Mouse (Mus musculus) megakaryocyte, embryonic 14.5 days (primary cell): ENCODE data around the gene Tpst2.

ENCODE experiments used
- FLI1 ChIP-seq: IDR thresholded peaks from 2 replicates; pipeline ENCODE4 v1.6.1; 2012; ENCODE audit warnings: low read length, inconsistent platforms, mixed read lengths
- GATA1 ChIP-seq: IDR thresholded peaks from 3 replicates; pipeline ENCODE4 v1.6.1; 2012; ENCODE audit warnings: mixed read lengths, low read length, inconsistent platforms, borderline replicate concordance

DNA sequence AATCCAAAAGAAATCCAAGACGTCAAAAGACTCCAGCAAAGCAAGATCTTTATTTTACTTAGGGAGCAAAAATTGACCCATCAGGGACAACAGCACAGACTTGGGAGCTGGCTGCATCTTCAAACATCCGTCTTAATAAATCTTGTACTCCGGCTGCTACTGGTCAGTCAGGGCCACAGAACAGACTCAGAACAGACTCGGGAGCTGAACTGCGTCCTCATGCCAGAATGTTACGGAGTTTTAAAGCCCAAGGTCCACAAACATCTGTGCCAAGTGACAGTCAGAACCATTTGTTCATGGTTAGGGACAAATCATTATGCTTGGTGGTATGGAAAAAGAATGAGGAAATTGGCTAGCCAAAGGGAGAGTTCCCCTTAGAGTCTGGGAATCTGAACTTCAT, 46.8 kb downstream of the Tpst2 start:
- TF ChIP-seq GATA1 (no peak), FLI1 (no peak)
